Mouse (Mus musculus): ENCODE data around the gene Sec22b.

Sec22b gene

DNA sequence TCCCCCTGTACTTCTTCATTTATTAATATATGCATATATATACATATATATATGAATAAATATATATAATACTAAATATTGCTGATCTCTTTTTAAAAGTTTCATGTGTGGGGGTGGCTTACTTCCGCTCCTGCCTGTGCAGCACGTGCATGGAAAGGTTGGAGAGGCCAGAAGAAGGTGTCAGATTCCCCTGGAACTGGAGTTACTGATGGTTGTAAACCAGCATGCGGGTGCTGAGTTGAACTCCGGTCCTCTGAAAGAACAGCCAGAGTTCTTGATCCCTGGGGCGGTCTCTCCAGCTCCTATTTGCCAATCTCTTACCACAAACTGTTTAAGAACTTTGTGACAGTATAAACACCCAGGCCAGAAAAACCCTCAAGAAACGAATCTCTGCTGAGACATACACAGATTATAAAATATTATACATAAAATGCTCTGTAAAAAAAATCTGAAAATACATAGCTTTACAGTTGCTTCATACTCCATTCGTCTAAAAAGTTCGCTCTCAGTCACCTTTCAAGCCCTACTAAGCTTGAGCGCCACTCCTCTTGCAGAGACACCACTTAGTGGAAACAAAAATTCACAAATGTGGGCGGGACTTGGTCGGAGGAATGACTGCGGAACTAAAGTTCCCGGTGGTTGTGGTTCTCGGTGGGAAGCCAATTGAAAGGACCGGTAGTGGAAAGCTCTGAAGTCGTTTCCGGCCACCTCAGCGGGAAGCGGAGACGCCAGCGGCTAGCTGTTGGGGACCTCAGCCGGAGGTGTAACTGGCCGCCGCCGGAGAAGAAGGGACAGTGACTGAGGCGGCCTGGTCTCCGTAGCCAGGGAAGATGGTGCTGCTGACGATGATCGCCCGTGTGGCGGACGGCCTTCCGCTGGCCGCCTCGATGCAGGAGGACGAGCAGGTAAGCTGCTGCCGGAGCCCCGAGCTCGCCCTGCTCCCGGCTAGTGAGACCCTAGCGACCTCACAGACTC is at the start of gene Sec22b:
Gene Sec22b (plus strand): TSS at position 675 of the 975 bp plus-strand sequence.
- DNase-seq (ENCODE audit: low spot score in 2 of 2), result peak; percentile 92 to 95

- no peak for DNase-seq (ENCODE audit: low spot score in 2 of 2)
These were observed 49.2 kb upstream of the Sec22b start for GRCm38 (mm10) chr3:97851803-97852202.

DNA sequence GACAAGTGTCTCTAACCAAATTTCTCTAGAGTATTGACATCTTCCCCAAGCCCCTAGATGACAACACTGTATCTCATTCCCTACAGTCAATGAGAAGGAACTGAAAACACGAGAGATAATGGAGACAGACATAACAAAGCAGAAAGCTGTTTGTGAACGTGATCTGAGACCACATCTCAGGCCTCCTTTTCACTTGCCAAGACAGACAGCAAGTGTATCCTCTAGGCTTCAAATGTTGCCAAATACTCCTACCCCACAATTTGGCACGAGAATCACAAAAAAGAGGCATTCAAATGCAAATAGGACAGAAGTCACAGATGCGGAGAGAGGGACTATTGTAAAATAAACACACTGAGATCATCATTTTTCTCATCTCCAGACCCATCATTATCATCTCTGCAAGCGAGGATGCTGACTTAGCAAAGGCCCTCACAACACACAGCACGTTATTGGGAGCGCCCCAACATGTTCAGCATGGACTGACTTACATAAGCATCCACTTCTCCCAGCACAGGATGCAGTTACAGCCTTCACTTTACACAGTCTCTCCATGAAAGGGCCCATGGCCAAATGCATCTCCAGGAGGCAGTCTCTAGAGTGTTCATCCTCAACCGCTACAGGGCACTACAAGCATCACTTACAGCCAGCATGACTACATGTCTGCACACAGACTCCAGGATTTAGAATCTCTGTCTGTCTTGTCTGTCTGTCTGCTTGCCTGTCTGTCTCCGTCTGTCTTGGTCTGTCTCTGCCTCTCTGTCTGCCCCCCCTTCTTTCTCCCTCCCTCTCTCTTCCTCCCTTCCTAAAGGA is 46.2 kb upstream of the Sec22b start:
- DNase-seq (ENCODE audit: low spot score in 2 of 2), result peak; percentile 43 to 58

- DNase-seq (ENCODE audit: low spot score in 2 of 2), result peak; percentile 58 to 67
These were observed 41.6 kb upstream of the Sec22b start for GRCm38 (mm10) chr3:97859400-97859799.

- DNase-seq (ENCODE audit: low spot score in 2 of 2), result no peak
These were observed 40.1 kb upstream of the Sec22b start for GRCm38 (mm10) chr3:97860820-97861451.

GRCm38 (mm10) chr3:97866696-97867095 is 34.3 kb upstream of the Sec22b start:
- no peak for DNase-seq (ENCODE audit: low spot score in 2 of 2)

DNA sequence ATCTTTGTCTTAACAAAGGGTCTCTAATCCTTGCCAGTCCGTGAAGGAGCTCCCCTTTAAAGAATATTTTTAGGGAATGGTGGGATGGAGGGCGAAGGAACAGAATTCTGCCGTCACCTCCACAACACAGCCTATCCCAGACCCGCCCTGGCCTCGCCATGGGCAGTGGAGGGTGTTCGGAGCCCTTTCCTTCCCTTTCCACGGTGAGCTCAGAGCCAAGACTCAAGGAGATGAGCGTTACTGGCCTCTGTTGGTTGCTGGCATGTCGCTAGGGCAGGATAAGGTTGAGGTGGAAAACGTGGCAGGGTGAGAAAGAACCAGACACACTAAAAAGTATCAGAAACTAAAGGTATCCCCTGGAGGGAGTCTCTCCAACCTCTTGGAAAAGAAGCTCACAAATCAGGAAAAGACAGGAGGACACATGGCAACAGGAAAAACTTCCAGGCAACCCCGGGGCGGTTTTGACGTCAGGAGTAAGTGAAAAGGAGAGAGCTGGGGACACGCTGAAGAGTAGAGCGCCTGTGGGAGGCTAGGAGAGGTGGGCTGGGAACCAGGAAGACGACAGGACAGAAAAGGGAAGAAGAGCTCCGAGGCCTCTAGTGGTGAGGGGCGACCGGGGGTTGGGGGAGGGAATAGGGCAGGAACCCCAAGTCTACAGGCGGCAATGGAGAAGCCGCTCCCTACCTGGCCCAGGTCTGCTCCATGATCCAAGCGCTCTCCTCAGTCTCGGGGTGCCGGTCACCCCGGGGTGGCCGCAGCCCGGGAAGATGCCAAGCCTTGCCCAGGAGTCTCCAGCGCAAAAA is 33.6 kb upstream of the Sec22b start:
- DNase-seq (ENCODE audit: low spot score in 2 of 2), result peak; percentile 61 to 65

DNA sequence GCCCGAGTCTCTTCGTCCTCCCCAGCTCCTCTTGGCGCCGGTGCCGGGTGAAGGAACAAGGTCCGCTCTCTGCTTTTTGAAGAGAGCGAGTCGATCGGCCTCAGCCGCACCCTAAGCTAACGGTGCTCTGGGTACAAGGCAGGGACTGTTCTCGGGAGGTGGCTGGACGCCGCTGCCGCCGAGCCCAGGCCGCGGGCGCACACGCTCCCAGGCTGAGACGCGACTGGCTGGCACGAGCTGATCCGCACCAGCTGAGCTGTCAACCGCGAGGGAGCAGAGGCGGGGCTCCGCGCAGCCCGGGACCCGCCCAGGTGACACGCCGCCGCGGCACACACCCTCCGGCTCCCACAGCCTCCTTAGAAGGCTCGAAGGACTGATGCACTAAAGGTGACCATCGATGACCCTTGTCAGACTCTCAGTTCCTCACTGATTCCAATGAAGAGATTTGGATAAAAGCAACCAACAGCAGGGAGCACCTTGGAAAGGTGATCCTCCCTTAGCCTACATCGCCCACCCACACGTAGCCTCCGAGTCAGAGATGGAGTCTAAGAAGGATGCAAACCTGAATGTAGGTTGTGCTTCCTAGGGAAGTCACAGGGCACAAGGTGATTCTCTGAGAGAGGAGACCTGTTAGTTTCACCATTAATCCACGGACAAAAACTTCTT is 32.8 kb upstream of the Sec22b start:
- peak; percentile 75 to 81 for DNase-seq (ENCODE audit: low spot score in 2 of 2)

DNA sequence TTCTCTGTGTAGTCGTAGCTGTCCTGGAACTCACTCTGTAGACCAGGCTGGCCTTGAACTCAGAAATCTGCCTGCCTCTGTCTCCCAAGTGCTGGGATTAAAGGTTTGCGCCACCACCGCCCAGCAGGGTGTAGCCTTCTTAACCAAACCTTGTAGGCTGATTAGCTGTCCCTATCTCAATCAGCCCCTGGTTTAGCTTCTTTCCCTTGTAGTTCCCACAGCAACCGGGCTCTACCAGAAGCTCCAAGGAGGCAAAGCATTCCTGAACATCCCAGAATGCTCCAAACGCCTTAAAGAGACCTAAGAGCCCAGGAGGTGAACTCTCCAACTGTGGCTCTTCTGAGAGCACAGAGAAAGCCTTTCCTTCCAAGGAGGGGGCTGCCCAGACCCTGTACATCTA is 32.3 kb upstream of the Sec22b start:
- DNase-seq (ENCODE audit: low spot score in 2 of 2), result no peak

DNA sequence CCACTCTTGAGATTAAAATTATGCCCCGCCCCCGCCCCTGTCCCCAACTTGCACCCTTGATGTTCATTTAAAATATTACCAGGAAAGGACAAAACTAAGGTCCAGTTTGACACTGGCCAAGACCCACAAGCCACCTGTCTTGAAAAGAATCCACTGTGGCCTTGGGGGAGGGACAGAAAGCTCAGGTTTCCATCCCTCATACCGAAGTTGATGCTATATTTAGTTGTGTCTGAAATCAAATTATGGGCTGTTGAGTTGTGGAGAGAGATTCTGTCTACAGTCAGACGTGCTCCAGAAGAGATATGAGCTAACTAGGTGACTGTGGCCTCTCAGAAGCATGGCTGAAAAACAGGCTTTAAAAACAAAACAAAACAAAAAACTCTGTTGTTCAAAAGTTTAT is 31.3 kb upstream of the Sec22b start:
- DNase-seq (ENCODE audit: low spot score in 2 of 2), result no peak

DNA sequence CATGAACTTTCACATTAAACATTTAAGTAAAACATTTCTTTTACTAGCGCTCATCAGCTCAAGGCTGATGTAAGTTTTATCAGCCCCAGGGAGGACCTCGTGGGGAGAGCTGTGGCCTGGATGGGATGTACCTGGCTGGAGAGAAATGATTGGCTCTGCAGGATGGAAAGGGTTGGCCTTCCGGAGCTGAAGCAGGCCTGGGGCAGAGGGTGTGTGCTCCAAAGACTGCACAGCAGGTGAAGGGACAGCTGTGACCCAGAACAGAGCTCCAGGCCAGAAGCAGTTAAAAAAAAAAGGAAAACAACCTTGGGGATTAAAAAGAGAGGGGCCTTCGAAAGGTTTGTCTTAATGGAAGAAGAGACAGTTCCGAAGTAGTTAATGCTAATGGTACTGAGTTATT is 26.2 kb upstream of the Sec22b start:
- no peak for DNase-seq (ENCODE audit: low spot score in 2 of 2)

- DNase-seq (ENCODE audit: low spot score in 2 of 2), result no peak
These were observed 24.7 kb upstream of the Sec22b start for GRCm38 (mm10) chr3:97876259-97876658.

GRCm38 (mm10) chr3:97879222-97879621 is 21.8 kb upstream of the Sec22b start:
- DNase-seq (ENCODE audit: low spot score in 2 of 2), result peak; percentile 83 to 84

DNA sequence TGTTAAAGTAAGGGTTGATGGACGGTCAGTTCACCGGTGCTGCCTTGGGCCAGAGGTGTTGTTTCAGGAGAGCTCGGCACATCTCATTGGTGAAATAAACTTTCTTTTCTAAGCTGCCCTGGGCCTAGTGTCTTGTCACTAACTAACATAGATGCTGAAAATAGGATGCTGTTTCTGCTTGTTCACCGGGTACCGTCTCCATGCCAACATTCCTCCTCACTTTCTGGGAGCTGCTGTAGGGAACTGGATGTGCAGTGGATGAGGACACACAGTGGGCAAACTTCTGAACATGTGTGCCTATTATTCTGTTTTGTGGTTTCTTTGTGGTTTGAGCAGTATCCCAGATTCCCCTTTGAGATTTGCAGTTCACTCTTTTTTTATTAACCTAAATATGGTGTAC is 19.4 kb upstream of the Sec22b start:
- DNase-seq (ENCODE audit: low spot score in 2 of 2), result peak in 1 of 2 experiments; percentile 61

DNA sequence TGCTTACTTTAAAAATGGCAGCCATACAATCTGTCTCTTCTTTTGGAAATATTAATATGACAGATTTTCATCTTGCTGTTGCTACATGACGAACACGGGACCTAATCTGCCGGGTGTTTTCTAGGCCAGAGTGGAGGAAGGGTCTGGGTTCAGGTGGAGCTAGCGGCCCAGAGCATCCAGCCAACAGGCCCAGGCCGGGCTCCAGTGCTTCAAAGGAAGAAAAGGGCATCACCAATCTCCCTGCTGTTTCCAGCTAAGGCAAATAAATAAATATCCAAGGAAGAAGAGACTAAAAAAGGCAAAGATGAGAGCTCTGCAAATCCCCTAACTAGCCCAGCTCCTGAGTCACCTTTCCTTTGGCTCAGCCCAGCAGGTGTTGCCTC is 13.2 kb upstream of the Sec22b start:
- DNase-seq (ENCODE audit: low spot score in 2 of 2), result peak; percentile 26 to 41

- DNase-seq (ENCODE audit: low spot score in 2 of 2), result peak; percentile 78 to 79
These were observed 12.7 kb upstream of the Sec22b start, which contains the start of gene Pde4dip for GRCm38 (mm10) chr3:97888168-97888901. Gene Pde4dip (minus strand): TSS chr3:97888707.

DNA sequence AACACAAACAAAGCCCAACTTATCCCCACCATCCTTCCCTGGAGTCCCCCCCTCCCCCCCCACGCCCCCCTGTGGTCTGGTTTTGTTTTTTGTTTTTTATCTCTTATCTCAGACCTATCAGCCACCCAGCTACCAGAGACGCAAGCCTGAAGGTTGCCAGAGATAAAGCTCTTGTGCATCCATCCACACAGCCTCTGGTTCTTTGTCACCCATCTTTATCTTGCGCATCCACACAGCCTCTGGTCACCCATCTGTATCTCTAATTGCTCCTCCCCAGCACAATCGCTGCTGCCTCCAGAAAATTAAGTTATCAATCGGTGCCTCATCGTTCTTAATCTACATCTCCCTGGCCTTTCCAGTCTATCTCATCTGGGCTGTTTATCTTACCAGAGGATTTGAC is 10.8 kb upstream of the Sec22b start:
- DNase-seq (ENCODE audit: low spot score in 2 of 2), result no peak

- DNase-seq (ENCODE audit: low spot score in 2 of 2), result no peak
These were observed 6.3 kb upstream of the Sec22b start for GRCm38 (mm10) chr3:97894695-97895094.

- no peak for DNase-seq (ENCODE audit: low spot score in 2 of 2)
These were observed 2.6 kb upstream of the Sec22b start for GRCm38 (mm10) chr3:97898381-97898780.

DNA sequence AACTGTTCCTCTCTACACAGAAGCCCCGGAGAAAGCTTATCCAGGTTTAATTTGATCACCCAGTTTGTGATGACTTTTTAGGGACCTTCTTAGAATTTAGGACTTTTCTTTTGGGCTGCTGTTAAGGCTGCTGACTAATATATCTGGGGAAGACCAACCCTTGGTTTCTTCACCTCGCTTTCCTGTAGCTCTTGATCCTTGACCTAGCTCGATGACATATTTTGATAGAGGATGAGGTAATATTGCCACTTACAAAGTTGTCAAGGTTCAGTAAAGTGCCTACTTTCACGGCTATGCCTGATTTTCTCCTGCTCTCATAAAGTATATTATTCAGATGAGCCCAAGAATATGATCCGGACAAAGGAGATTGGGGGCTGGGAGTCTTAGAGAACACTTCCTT is 596 bp downstream of the Sec22b start:
- DNase-seq (ENCODE audit: low spot score in 2 of 2), result no peak
